Mouse (Mus musculus) CD4-positive, CD25-positive, alpha-beta regulatory T cell, adult 9 weeks (primary cell): ENCODE data around the gene Arhgef12. TPM values are rescaled to one million over a fixed set of nuclear protein-coding genes. Genes with fewer than 3 reads are reported as not detected.

Experiments used
- polyA plus RNA-seq: library from polyadenylated mRNA; unstranded; fragments of 100-300 nt; shearing (Covaris generic); gene quantifications from one replicate; pipeline ENCODE4 v1.2.1, GENCODE M21; 2017

Arhgef12 gene
- polyA plus RNA-seq = 2.5 TPM

DNA sequence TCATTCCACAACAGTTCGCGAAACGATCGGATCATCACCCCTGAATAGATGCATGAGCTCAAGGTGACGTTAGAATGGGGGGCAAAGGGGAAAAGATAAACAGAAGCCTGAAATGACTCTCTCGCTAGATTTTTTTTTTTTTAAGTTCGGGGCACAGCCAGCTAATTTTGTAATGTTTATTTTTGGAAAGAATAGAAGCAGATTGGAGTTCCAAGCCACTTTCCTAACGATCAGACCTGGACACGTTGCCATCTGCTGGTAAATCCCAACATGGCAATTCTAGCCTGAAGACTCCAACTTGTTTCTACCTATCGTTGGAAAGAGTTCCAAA lies at the start of gene Arhgef12:
TSS of gene Arhgef12 (minus strand) at position 53 of the 331 bp plus-strand sequence.

DNA sequence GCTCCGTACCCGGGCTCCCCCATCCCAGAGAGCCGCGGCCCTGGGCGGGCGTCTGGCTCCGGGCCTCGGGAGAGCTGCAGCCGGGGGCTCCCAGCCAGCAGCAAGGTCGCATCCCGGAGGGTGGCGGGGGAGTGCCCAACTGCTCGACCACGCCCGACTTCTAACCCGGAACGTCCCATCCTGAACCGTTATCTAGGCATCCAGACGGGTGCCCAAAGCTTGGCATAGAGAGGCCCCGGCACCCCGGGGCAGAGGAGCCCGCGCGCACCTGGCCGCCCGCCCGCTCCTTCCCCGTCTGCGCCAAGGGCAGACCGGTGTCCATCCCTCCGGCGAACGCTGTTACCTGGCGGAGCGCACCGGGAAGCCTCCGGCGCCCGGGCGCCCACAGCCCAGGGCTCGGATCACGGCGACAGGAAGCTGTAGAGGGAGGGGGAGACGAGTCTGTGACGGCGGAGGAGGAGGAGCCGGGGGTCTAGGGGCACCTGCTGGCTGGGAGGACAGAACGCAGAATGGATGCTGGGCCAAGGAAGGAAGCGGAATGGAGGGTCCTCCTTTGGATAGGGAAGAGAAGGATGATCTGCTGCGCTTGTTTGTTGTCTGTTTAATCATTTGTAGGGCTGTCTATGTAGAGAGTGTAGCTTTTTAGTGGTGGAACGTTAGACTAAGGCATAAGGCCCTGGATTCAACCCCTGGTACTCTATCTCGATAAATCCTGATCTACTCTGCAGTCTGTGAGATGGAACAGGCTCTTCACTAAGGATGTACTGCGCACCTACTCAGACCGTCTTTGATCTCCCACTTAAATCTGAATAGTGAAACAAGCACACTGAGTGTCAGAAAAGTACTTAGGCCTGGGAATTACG lies 9.3 kb upstream of the Arhgef12 start, which contains the start of gene Tmem136:
TSS of gene Tmem136 (minus strand) at position 437 of the 863 bp plus-strand sequence.

DNA sequence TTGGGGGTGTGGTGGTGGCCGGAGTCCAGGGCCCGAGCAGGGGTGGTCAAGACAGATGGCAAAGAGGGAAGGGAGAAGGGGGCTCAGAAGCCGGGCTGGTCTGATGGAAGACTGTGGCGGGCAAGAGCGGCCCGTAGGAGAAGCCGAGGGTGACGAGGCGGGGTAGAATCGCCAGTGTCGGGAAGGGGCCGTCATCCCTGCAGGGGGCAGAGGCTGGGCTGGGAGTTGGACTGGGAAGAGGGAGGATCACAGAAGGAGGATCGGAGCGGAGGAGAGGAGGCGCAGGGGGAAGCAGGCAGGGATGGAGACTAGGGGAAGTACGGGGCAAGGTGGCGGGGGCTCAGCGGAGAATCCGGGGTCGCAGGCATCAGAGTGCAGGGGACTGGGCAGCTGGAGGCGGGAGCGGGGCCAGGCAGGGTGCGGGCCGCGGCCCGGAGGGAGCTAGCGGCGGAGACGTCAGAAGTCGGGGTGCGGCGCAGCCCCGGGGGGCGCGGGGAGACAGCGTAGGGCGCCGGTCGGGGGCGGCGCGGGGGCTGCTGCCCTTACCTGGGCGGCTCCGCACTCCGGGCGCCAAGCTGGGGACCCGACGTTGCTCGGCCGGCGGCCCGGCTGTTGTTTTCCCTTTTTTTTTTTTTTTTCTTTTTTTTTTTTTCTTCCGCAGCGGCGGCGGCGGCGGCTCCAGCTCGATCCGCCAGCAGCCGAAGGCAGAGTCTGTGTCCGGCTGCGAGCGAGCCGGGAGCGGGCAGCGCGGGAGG lies 163.1 kb downstream of the Arhgef12 start, which contains the start of gene Grik4:
TSS of gene Grik4 (minus strand) at position 713 of the 755 bp plus-strand sequence.

Other genes starting within 250 kb of the Arhgef12 start
- not detected for gene Grik4, start 162.7 kb downstream of the Arhgef12 start, polyA plus RNA-seq
- gene Tmem136, start 9.3 kb upstream of the Arhgef12 start, polyA plus RNA-seq = 7.1 TPM
- not detected for gene Pou2f3, start 103.1 kb upstream of the Arhgef12 start, polyA plus RNA-seq
- 0.20 TPM for gene Oaf, start 132.7 kb upstream of the Arhgef12 start, polyA plus RNA-seq
- gene Trim29, start 203.6 kb upstream of the Arhgef12 start, polyA plus RNA-seq = not detected